Mouse (Mus musculus) fat pad, adult 2 months (tissue): ENCODE data around the gene Memo1.

Experiments used
- DNase-seq: peaks from one replicate; pipeline ENCODE4 v3.0.0-alpha.2; 2011; ENCODE audit warnings: low read depth, low spot score; ENCODE audit errors: extremely low read depth

The Memo1 gene

GRCm38 (mm10) chr17:74294426-74295025 lies 795 bp downstream of the Memo1 start:
- DNase-seq, result no peak

GRCm38 (mm10) chr17:74293687-74294425 lies 1.5 kb downstream of the Memo1 start:
- no peak for DNase-seq

GRCm38 (mm10) chr17:74291640-74292361 lies 3.5 kb downstream of the Memo1 start:
- DNase-seq, result no peak

GRCm38 (mm10) chr17:74290869-74291268 lies 4.5 kb downstream of the Memo1 start:
- no peak for DNase-seq

GRCm38 (mm10) chr17:74290198-74290597 lies 5.1 kb downstream of the Memo1 start:
- no peak for DNase-seq

- DNase-seq, result no peak
These were observed 6.7 kb downstream of the Memo1 start for GRCm38 (mm10) chr17:74288626-74289025.

- no peak for DNase-seq
These were observed 9.1 kb downstream of the Memo1 start for GRCm38 (mm10) chr17:74286140-74286730.

- DNase-seq, result peak; percentile 55
These were observed 9.6 kb downstream of the Memo1 start for GRCm38 (mm10) chr17:74285730-74286129.

GRCm38 (mm10) chr17:74284397-74285115 lies 10.8 kb downstream of the Memo1 start:
- DNase-seq, result peak; percentile 45

- no peak for DNase-seq
These were observed 13.3 kb downstream of the Memo1 start for GRCm38 (mm10) chr17:74282024-74282423.

GRCm38 (mm10) chr17:74278966-74279869 lies 16.1 kb downstream of the Memo1 start:
- peak; percentile 31 for DNase-seq

GRCm38 (mm10) chr17:74274471-74274870 lies 20.9 kb downstream of the Memo1 start:
- DNase-seq, result no peak

GRCm38 (mm10) chr17:74272683-74273205 lies 22.6 kb downstream of the Memo1 start:
- DNase-seq, result no peak

GRCm38 (mm10) chr17:74271541-74272268 lies 23.6 kb downstream of the Memo1 start:
- DNase-seq, result no peak

- DNase-seq, result no peak
These were observed 25.1 kb downstream of the Memo1 start for GRCm38 (mm10) chr17:74270205-74270604.

GRCm38 (mm10) chr17:74267415-74268180 lies 27.7 kb downstream of the Memo1 start:
- no peak for DNase-seq

GRCm38 (mm10) chr17:74265636-74266035 lies 29.7 kb downstream of the Memo1 start:
- DNase-seq, result no peak

GRCm38 (mm10) chr17:74265156-74265505 lies 30.2 kb downstream of the Memo1 start:
- no peak for DNase-seq
